Mouse (Mus musculus) fibroblast of lung, adult 2 months (primary cell): ENCODE results near the gene Skap2.
A peak's percentile ranks its signal among the peaks of the same experiment; 100 is the strongest.

ENCODE experiments used
- DNase-seq: peaks from one replicate; pipeline ENCODE4 v3.0.0-alpha.2; 2011; ENCODE audit warnings: low read depth

The Skap2 gene

DNA sequence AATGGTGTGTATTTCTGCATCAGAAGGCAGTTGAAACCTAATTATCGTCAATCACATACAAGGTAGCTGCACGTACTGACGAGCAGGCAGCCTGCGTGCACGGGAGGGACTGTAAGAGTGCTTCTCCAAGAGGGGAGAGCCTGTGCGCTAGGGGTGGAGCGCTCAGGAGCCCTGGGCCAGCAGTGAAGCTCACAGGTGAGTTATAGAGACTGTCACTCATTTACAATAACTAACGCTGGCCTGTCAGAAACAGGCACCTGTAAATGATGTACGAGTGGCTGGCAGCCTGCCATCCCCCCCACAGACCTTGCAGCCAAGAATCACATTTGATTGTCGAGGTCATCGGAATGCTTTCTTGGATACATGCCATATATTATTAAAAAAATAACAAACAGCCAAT lies 168.2 kb downstream of the Skap2 start:
- DNase-seq = no peak

DNA sequence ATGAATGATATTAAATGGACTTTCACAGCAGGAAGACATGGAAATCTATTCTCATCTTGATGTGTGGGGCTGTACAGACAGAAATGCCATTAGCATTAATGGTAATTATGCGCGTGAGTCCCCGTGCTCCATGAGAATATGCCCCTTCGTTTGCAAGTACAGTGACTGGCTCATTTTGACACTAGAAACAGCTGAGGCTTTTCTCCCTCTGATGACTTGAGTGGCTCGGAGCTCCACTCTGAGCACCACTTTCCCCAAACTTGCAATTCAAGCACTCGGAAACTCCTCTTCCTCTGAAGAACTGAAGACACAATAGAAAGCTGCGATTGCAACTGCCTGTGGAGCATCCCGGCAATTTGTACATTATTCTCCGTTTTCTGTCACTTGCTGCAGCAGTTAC lies 169.3 kb downstream of the Skap2 start:
- no peak for DNase-seq

DNA sequence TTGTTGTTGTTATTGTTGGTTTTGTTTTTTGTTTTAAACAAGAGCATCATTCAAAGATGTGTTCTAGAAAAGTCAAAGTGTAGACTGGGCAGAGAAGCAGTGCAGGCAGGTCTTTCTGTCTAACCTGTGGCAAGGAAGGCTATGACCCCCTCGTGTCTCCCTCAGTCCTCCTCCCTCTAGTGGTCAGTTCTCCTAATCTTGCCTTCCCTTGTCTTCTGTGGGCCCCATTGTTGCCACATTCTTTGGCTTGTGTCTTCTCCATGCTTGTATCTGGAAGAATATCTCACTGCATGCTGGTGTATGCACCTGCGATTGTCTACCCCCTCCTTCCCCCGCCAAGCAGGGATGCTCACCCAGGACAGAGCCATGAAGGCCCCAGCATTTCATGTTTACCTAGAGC lies 174.2 kb downstream of the Skap2 start:
- no peak for DNase-seq

DNA sequence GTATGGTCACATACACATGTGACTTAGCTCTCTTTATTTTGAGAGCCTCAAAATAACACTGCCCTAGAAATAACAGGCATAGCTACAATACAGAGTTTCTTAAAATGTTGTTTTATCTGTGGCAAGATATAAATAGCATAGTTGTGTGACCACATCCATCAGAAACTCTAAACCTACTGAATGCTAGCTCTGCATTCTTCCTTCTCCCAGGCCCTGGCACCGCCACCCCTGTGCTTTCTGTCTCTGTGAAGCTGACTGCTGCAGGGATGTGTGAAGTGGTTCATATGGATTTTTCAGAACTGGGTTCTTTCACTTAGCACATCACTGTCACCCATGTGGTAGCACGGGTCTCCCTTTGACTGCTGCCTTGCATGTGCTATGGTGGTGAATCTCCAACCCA lies 179.0 kb downstream of the Skap2 start:
- DNase-seq = no peak

GRCm38 (mm10) chr6:51825621-51826021 lies 186.7 kb downstream of the Skap2 start:
- DNase-seq = peak; percentile 38

GRCm38 (mm10) chr6:51824136-51824830 lies 188.1 kb downstream of the Skap2 start:
- no peak for DNase-seq

GRCm38 (mm10) chr6:51822049-51822448 lies 190.3 kb downstream of the Skap2 start:
- DNase-seq = no peak

- DNase-seq = no peak
Measured at GRCm38 (mm10) chr6:51820853-51821252, 191.5 kb downstream of the Skap2 start.

DNA sequence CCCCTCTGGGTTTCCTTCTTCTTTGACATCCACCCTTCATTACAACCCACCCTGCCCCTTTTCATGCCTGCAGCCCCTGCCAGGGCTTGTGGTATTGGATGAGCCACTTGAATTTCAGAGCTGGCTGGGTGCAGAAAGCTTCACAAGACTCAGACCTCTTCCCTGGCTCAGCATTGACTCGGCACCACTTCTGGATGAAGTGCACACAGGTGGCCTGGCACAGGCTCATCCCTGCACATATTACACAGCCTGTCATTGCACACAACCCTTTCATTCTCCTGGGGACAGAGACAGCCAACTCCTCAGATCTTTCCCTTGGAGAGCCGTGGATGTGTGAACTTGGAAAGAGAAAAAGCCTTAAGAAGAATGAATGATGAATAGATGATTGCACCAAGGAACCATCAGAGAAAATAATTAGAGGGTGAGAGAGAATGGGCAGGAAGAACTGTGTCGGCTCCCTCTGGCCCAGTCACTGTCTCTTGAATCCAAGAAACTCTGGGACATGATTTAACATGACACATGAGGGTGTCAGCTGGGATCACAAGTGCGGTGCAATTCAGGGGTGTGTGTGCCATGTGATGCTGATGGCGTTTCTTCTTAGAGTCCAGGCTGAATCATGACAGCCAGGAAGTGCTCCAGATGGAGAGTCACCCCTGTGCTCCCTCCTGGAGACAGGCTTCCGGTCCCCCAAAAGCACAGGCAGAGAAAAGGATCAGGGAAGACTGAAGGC lies 195.3 kb downstream of the Skap2 start:
- DNase-seq = no peak

GRCm38 (mm10) chr6:51810906-51811305 lies 201.4 kb downstream of the Skap2 start:
- DNase-seq = no peak

DNA sequence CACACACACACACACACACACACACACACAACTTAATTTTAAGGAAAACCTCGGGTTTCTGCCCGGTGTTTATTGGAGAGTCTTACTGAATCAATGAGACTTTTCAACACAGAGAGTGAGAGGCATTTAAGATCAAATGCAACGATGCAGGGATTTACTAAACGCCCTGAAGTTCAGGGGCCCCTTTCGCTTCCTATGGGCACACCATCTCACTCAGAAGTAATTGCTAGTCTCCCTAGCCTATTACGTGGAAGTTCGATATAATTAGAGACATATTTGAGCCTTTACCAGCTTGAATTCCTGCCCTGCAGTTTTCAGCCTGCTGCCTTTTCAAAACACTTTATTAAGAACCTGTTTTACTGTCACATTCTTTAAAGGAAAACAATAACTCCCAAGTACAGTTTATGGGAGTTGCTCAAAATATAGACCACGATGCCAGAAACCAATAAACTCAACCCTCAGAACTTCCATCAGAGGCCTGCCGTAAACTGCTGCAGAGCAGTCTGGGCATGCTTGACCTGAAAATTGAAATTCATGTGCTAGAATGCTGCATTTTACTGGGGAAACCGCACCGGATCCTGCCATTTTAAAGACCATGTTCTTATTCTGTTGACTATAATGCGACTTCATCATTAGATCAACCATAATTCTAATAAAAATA lies 203.1 kb downstream of the Skap2 start:
- no peak for DNase-seq

DNA sequence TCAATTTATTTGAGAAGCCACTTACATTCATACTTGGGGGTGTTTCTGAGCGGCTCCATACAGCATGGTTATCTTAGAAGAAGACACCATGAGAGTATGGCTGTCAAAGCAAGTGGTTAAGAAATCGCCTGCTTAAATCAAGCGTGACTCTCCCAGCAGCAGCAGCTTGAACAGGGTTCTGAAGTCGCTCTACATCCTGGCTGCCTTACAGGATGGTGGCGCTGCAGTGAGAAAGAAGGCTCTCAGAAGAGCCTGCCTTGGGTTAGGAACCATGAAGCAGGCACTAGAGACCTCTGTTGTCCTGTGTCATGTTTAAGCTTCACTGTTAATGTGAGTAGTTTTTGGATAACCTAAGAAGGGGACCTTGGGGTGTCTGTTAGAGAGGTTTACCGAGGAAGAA lies 204.3 kb downstream of the Skap2 start:
- DNase-seq = no peak
